Mouse (Mus musculus): Measurements from ENCODE around the gene Alg14. TPM values are rescaled to one million over a fixed set of nuclear protein-coding genes. Genes with fewer than 3 reads are reported as not detected.

The Alg14 gene
- polyA plus RNA-seq, 1 experiment = 21.3 TPM

GRCm38 (mm10) chr3:121323371-121323770 is 31.8 kb downstream of the Alg14 start:
- Histone ChIP-seq H3K4me1 (ENCODE audit: control insufficient read depth, insufficient read depth, low read length) (no peaks in the 10 kb centered on the region), H3K4me3 (ENCODE audit: insufficient read depth, low read length) (no peak overlapping the region), H3K27ac (ENCODE audit: insufficient read depth, low read depth, low read length) (no peak overlapping the region)
- TF ChIP-seq POLR2A (IDR thresholded peaks at IDR 0.05; ENCODE audit: borderline replicate concordance, low read depth, low read length) = no peak
- no peak for TF ChIP-seq CTCF (IDR thresholded peaks at IDR 0.05; ENCODE audit: low read depth, low read length)

GRCm38 (mm10) chr3:121327406-121327805 is 35.8 kb downstream of the Alg14 start:
- TF ChIP-seq POLR2A (IDR thresholded peaks at IDR 0.05; ENCODE audit: borderline replicate concordance, low read depth, low read length) (no peak), CTCF (IDR thresholded peaks at IDR 0.05; ENCODE audit: low read depth, low read length) (no peak)
- peaks cover 15% of the 10 kb centered on the region for H3K4me1 ChIP-seq (ENCODE audit: control insufficient read depth, insufficient read depth, low read length)
- H3K27ac ChIP-seq (ENCODE audit: insufficient read depth, low read depth, low read length) = no peak overlapping the region
- no peak overlapping the region for H3K4me3 ChIP-seq (ENCODE audit: insufficient read depth, low read length)

GRCm38 (mm10) chr3:121329647-121330046 is 38.1 kb downstream of the Alg14 start:
- no peak overlapping the region for H3K4me3 ChIP-seq (ENCODE audit: insufficient read depth, low read length)
- TF ChIP-seq CTCF (IDR thresholded peaks at IDR 0.05; ENCODE audit: low read depth, low read length) (no peak), POLR2A (IDR thresholded peaks at IDR 0.05; ENCODE audit: borderline replicate concordance, low read depth, low read length) (no peak)
- peaks cover 15% of the 10 kb centered on the region for H3K4me1 ChIP-seq (ENCODE audit: control insufficient read depth, insufficient read depth, low read length)
- H3K27ac ChIP-seq (ENCODE audit: insufficient read depth, low read depth, low read length) = no peak overlapping the region

GRCm38 (mm10) chr3:121330244-121330646 is 38.7 kb downstream of the Alg14 start:
- Histone ChIP-seq H3K4me3 (ENCODE audit: insufficient read depth, low read length) (no peak overlapping the region), H3K4me1 (ENCODE audit: control insufficient read depth, insufficient read depth, low read length) (peaks cover 15% of the 10 kb centered on the region), H3K27ac (ENCODE audit: insufficient read depth, low read depth, low read length) (no peak overlapping the region)
- TF ChIP-seq CTCF (IDR thresholded peaks at IDR 0.05; ENCODE audit: low read depth, low read length) (no peak), POLR2A (IDR thresholded peaks at IDR 0.05; ENCODE audit: borderline replicate concordance, low read depth, low read length) (no peak)

GRCm38 (mm10) chr3:121336234-121336890 is 44.8 kb downstream of the Alg14 start:
- Histone ChIP-seq H3K4me3 (ENCODE audit: insufficient read depth, low read length) (no peak overlapping the region), H3K4me1 (ENCODE audit: control insufficient read depth, insufficient read depth, low read length) (peaks cover 6% of the 10 kb centered on the region), H3K27ac (ENCODE audit: insufficient read depth, low read depth, low read length) (no peak overlapping the region)
- no peak for TF ChIP-seq POLR2A (IDR thresholded peaks at IDR 0.05; ENCODE audit: borderline replicate concordance, low read depth, low read length)
- no peak for TF ChIP-seq CTCF (IDR thresholded peaks at IDR 0.05; ENCODE audit: low read depth, low read length)

GRCm38 (mm10) chr3:121338687-121339086 is 47.1 kb downstream of the Alg14 start:
- H3K4me3 ChIP-seq (ENCODE audit: insufficient read depth, low read length) = no peak overlapping the region
- no peak overlapping the region for H3K27ac ChIP-seq (ENCODE audit: insufficient read depth, low read depth, low read length)
- peaks cover 6% of the 10 kb centered on the region for H3K4me1 ChIP-seq (ENCODE audit: control insufficient read depth, insufficient read depth, low read length)
- no peak for TF ChIP-seq POLR2A (IDR thresholded peaks at IDR 0.05; ENCODE audit: borderline replicate concordance, low read depth, low read length)
- TF ChIP-seq CTCF (IDR thresholded peaks at IDR 0.05; ENCODE audit: low read depth, low read length) = no peak

GRCm38 (mm10) chr3:121340321-121340761 is 48.8 kb downstream of the Alg14 start:
- Histone ChIP-seq H3K4me3 (ENCODE audit: insufficient read depth, low read length) (no peak overlapping the region), H3K27ac (ENCODE audit: insufficient read depth, low read depth, low read length) (no peak overlapping the region), H3K4me1 (ENCODE audit: control insufficient read depth, insufficient read depth, low read length) (peaks cover 18% of the 10 kb centered on the region)
- TF ChIP-seq CTCF (IDR thresholded peaks at IDR 0.05; ENCODE audit: low read depth, low read length) (no peak), POLR2A (IDR thresholded peaks at IDR 0.05; ENCODE audit: borderline replicate concordance, low read depth, low read length) (no peak)

GRCm38 (mm10) chr3:121343224-121343623 is 51.7 kb downstream of the Alg14 start:
- TF ChIP-seq CTCF (IDR thresholded peaks at IDR 0.05; ENCODE audit: low read depth, low read length) (no peak), POLR2A (IDR thresholded peaks at IDR 0.05; ENCODE audit: borderline replicate concordance, low read depth, low read length) (no peak)
- H3K27ac ChIP-seq (ENCODE audit: insufficient read depth, low read depth, low read length) = no peak overlapping the region
- H3K4me1 ChIP-seq (ENCODE audit: control insufficient read depth, insufficient read depth, low read length) = peaks cover 24% of the 10 kb centered on the region
- no peak overlapping the region for H3K4me3 ChIP-seq (ENCODE audit: insufficient read depth, low read length)

GRCm38 (mm10) chr3:121344056-121344945 is 52.7 kb downstream of the Alg14 start:
- no peak for TF ChIP-seq POLR2A (IDR thresholded peaks at IDR 0.05; ENCODE audit: borderline replicate concordance, low read depth, low read length)
- Histone ChIP-seq H3K27ac (ENCODE audit: insufficient read depth, low read depth, low read length) (peak overlapping the region; percentile 44), H3K4me1 (ENCODE audit: control insufficient read depth, insufficient read depth, low read length) (peaks cover 21% of the 10 kb centered on the region), H3K4me3 (ENCODE audit: insufficient read depth, low read length) (no peak overlapping the region)
